Mouse (Mus musculus): ENCODE data around the gene Acer1. TPM values are rescaled to one million over a fixed set of nuclear protein-coding genes. Genes with fewer than 3 reads are reported as not detected.

Acer1 gene
- polyA plus RNA-seq, 1 experiment from 2014 or later: not detected

DNA sequence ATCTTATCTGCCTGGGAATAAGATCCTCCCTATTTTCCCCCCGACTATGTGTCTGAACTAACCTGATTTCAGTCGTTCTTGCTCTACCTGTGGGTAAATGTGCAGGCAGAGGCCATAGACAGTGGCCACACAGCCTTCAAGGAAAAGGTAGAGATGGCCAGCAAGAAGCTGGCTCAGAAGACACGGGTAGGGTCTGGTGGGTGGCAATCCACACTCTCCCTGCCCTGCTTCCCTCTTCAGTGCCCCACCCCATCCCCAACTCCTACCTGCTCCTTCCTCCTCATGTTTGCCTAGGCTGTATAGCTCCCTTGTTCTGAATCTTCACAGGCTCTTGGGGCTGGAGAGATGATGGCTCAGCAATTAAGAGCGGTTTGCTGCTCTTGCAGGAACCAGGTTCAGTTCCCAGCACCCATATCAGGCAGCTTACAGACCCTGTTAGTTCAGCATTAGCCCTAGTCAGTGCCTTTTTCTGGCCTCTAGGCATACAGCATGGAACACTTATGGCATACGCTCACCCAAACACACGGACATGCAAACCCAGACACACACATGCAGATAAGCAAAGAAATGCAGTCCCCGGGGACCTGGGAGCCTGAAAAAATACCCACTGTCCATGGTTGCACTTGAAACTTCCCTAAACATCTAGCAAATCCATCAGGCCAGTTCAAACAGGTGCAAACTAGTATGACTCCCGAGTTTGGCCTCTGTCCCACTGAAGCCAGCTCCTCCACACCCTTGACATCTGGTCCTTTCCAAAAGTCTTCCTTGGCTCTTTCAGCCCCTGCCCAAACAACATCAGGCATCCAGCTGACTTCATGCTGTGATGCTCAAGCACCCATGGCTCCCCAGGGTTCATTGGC is 5.2 kb downstream of the Acer1 start:
- Histone ChIP-seq H3K4me1 (ENCODE audit: insufficient read depth, low read length) (no peaks in the 10 kb centered on the region), H3K9me3 (ENCODE audit: low read length) (no peaks in the 10 kb centered on the region), H3K4me2 (replicated peaks; ENCODE audit: low read depth, low read length) (no peak overlapping the region), H3K27me3 (ENCODE audit: insufficient read depth, low read length) (no peaks in the 10 kb centered on the region), H3K36me3 (ENCODE audit: insufficient read depth, low read length) (no peaks in the 10 kb centered on the region), H3K27ac (ENCODE audit: low read length) (no peak overlapping the region), H3K4me3 (ENCODE audit: low read length) (no peak overlapping the region), H3K9ac (replicated peaks; ENCODE audit: low read length) (no peak overlapping the region)
- no peak for ATAC-seq (ENCODE audit: low FRiP score, low TSS enrichment)
- 79% methylated on average over 8 of the region's 8 CpGs for WGBS

GRCm38 (mm10) chr17:56975391-56975790 is 6.5 kb downstream of the Acer1 start:
- Histone ChIP-seq H3K4me3 (ENCODE audit: low read length) (no peak overlapping the region), H3K9ac (replicated peaks; ENCODE audit: low read length) (no peak overlapping the region), H3K4me2 (replicated peaks; ENCODE audit: low read depth, low read length) (no peak overlapping the region), H3K9me3 (ENCODE audit: low read length) (no peaks in the 10 kb centered on the region), H3K27me3 (ENCODE audit: insufficient read depth, low read length) (no peaks in the 10 kb centered on the region), H3K36me3 (ENCODE audit: insufficient read depth, low read length) (no peaks in the 10 kb centered on the region), H3K27ac (ENCODE audit: low read length) (no peak overlapping the region), H3K4me1 (ENCODE audit: insufficient read depth, low read length) (no peaks in the 10 kb centered on the region)
- WGBS: 73% methylated on average over 3 of the region's 3 CpGs
- no peak for ATAC-seq (ENCODE audit: low FRiP score, low TSS enrichment)

DNA sequence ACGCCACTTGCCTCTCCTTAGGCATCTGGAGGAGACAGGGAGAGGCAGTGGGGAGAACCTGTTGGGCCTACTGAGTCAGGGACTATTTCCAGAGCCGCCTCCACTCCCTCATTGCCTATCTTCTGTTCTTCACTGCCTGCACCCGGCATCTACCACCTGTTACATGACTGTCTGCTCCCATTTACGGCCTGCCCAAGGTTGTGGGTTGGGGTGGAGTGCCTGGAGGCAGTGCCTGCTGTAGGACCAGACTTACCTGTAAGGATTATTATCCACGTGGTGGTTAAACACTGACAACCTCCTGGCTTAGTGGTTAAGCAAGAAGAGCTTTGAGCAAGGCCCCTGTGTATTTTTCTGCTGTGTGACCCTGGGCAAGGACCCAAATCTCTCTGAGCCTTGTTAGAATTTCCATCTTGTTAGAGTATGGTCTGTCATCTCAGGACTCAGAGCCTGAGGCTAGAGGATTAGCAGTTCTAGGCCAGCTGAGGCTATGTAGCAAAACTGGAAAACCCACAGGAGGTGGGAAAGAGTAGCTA is 7.2 kb downstream of the Acer1 start:
- H3K9me3 ChIP-seq (ENCODE audit: low read length): no peaks in the 10 kb centered on the region
- H3K27ac ChIP-seq (ENCODE audit: low read length): no peak overlapping the region
- no peak overlapping the region for H3K4me2 ChIP-seq (replicated peaks; ENCODE audit: low read depth, low read length)
- 0 out of 2 replicates have a peak, but pooled peaks cover 3% of the 10 kb centered on the region for H3K27me3 ChIP-seq (ENCODE audit: insufficient read depth, low read length)
- H3K4me3 ChIP-seq (ENCODE audit: low read length): no peak overlapping the region
- no peak for ATAC-seq (ENCODE audit: low FRiP score, low TSS enrichment)
- no peak overlapping the region for H3K9ac ChIP-seq (replicated peaks; ENCODE audit: low read length)
- WGBS: 75% methylated on average over 5 of the region's 5 CpGs
- H3K4me1 ChIP-seq (ENCODE audit: insufficient read depth, low read length): no peaks in the 10 kb centered on the region
- no peaks in the 10 kb centered on the region for H3K36me3 ChIP-seq (ENCODE audit: insufficient read depth, low read length)

- ATAC-seq (ENCODE audit: low FRiP score, low TSS enrichment): no peak
- Histone ChIP-seq H3K9me3 (ENCODE audit: low read length) (no peaks in the 10 kb centered on the region), H3K36me3 (ENCODE audit: insufficient read depth, low read length) (no peaks in the 10 kb centered on the region), H3K4me1 (ENCODE audit: insufficient read depth, low read length) (no peaks in the 10 kb centered on the region), H3K27ac (ENCODE audit: low read length) (no peak overlapping the region), H3K27me3 (ENCODE audit: insufficient read depth, low read length) (0 out of 2 replicates have a peak, but pooled peaks cover 3% of the 10 kb centered on the region), H3K9ac (replicated peaks; ENCODE audit: low read length) (no peak overlapping the region), H3K4me3 (ENCODE audit: low read length) (no peak overlapping the region), H3K4me2 (replicated peaks; ENCODE audit: low read depth, low read length) (no peak overlapping the region)
- 68% methylated on average over 13 of the region's 14 CpGs for WGBS
Measured at GRCm38 (mm10) chr17:56973956-56974707, 7.8 kb downstream of the Acer1 start.

GRCm38 (mm10) chr17:56970081-56970480 is 11.8 kb downstream of the Acer1 start:
- Histone ChIP-seq H3K4me1 (ENCODE audit: insufficient read depth, low read length) (no peaks in the 10 kb centered on the region), H3K27me3 (ENCODE audit: insufficient read depth, low read length) (0 out of 2 replicates have a peak, but pooled peaks cover 3% of the 10 kb centered on the region), H3K4me3 (ENCODE audit: low read length) (no peak overlapping the region), H3K9me3 (ENCODE audit: low read length) (no peaks in the 10 kb centered on the region), H3K9ac (replicated peaks; ENCODE audit: low read length) (no peak overlapping the region), H3K4me2 (replicated peaks; ENCODE audit: low read depth, low read length) (no peak overlapping the region), H3K36me3 (ENCODE audit: insufficient read depth, low read length) (no peaks in the 10 kb centered on the region), H3K27ac (ENCODE audit: low read length) (no peak overlapping the region)
- 70% methylated on average over 5 of the region's 5 CpGs for WGBS
- ATAC-seq (ENCODE audit: low FRiP score, low TSS enrichment): no peak

- H3K9ac ChIP-seq (replicated peaks; ENCODE audit: low read length): no peak overlapping the region
- no peak overlapping the region for H3K4me3 ChIP-seq (ENCODE audit: low read length)
- H3K36me3 ChIP-seq (ENCODE audit: insufficient read depth, low read length): no peaks in the 10 kb centered on the region
- no peak for ATAC-seq (ENCODE audit: low FRiP score, low TSS enrichment)
- WGBS: 57% methylated on average over 3 of the region's 3 CpGs
- no peaks in the 10 kb centered on the region for H3K9me3 ChIP-seq (ENCODE audit: low read length)
- H3K4me2 ChIP-seq (replicated peaks; ENCODE audit: low read depth, low read length): no peak overlapping the region
- H3K27me3 ChIP-seq (ENCODE audit: insufficient read depth, low read length): 0 out of 2 replicates have a peak, but pooled peaks cover 3% of the 10 kb centered on the region
- no peaks in the 10 kb centered on the region for H3K4me1 ChIP-seq (ENCODE audit: insufficient read depth, low read length)
- H3K27ac ChIP-seq (ENCODE audit: low read length): no peak overlapping the region
Measured at GRCm38 (mm10) chr17:56969321-56969720, 12.6 kb downstream of the Acer1 start.

- Histone ChIP-seq H3K4me1 (ENCODE audit: insufficient read depth, low read length) (no peaks in the 10 kb centered on the region), H3K4me3 (ENCODE audit: low read length) (no peak overlapping the region), H3K9ac (replicated peaks; ENCODE audit: low read length) (no peak overlapping the region), H3K9me3 (ENCODE audit: low read length) (no peaks in the 10 kb centered on the region), H3K36me3 (ENCODE audit: insufficient read depth, low read length) (no peaks in the 10 kb centered on the region), H3K27me3 (ENCODE audit: insufficient read depth, low read length) (no peaks in the 10 kb centered on the region), H3K27ac (ENCODE audit: low read length) (no peak overlapping the region), H3K4me2 (replicated peaks; ENCODE audit: low read depth, low read length) (no peak overlapping the region)
- WGBS: 78% methylated on average over 6 of the region's 6 CpGs
- no peak for ATAC-seq (ENCODE audit: low FRiP score, low TSS enrichment)
Measured at GRCm38 (mm10) chr17:56963646-56964045, 18.3 kb downstream of the Acer1 start.

DNA sequence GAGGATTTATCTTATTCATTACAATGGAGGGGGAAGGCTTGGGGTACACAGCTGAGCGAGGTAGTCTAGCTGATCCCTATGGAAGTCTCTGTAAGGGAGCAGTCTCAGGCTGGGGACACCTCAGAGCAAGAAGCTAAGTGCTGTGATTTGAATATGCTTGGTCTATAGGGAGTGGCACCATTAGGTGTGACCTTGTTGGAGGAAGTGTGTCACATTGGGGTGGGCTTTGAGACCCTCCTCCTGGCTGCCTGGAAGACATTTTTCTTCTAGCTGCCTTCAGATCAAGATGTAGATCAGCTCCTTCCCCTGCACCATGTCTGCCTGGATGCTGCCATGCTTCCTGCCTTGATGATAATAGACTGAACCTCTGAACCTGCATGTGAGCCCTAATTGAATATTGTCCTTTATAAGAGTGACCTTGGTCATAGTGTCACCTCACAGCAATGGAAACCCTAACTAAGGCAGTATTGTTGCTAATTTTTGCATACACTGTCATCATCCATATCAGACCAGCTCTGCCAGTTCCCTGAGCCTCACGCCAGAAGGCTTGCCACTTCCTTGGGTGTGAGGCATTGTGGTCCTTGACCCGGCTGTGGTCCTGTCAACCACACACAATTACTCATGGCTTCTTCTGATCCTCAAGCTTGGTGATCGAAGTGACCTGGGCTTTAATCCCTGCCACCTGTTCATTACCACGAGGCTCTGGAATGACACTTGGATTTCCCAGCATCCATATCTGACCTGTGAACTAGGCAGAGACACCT is 19.1 kb downstream of the Acer1 start:
- H3K4me2 ChIP-seq (replicated peaks; ENCODE audit: low read depth, low read length): no peak overlapping the region
- H3K9me3 ChIP-seq (ENCODE audit: low read length): no peaks in the 10 kb centered on the region
- no peak overlapping the region for H3K4me3 ChIP-seq (ENCODE audit: low read length)
- H3K9ac ChIP-seq (replicated peaks; ENCODE audit: low read length): no peak overlapping the region
- WGBS: 81% methylated on average over 5 of the region's 5 CpGs
- no peaks in the 10 kb centered on the region for H3K36me3 ChIP-seq (ENCODE audit: insufficient read depth, low read length)
- ATAC-seq (ENCODE audit: low FRiP score, low TSS enrichment): no peak
- H3K4me1 ChIP-seq (ENCODE audit: insufficient read depth, low read length): no peaks in the 10 kb centered on the region
- no peak overlapping the region for H3K27ac ChIP-seq (ENCODE audit: low read length)
- H3K27me3 ChIP-seq (ENCODE audit: insufficient read depth, low read length): no peaks in the 10 kb centered on the region

- no peak overlapping the region for H3K9ac ChIP-seq (replicated peaks; ENCODE audit: low read length)
- no peak for ATAC-seq (ENCODE audit: low FRiP score, low TSS enrichment)
- no peaks in the 10 kb centered on the region for H3K36me3 ChIP-seq (ENCODE audit: insufficient read depth, low read length)
- no peak overlapping the region for H3K4me3 ChIP-seq (ENCODE audit: low read length)
- no peak overlapping the region for H3K4me2 ChIP-seq (replicated peaks; ENCODE audit: low read depth, low read length)
- H3K27me3 ChIP-seq (ENCODE audit: insufficient read depth, low read length): no peaks in the 10 kb centered on the region
- WGBS: 91% methylated on average over 4 of the region's 4 CpGs
- H3K27ac ChIP-seq (ENCODE audit: low read length): no peak overlapping the region
- H3K4me1 ChIP-seq (ENCODE audit: insufficient read depth, low read length): no peaks in the 10 kb centered on the region
- H3K9me3 ChIP-seq (ENCODE audit: low read length): no peaks in the 10 kb centered on the region
Measured at GRCm38 (mm10) chr17:56961880-56962279, 20.0 kb downstream of the Acer1 start.

All from kidney, embryonic 16.5 days (tissue).